Mouse (Mus musculus) thymus, postnatal 10 days (tissue): ENCODE measurements around the gene Idnk.
"Not testable (repeated sequence)": the region's sequence is repeated elsewhere in the genome, so short reads cannot be mapped to it uniquely, and the experiment has no call there.

ENCODE experiments used
- DNase-seq, 2 experiments: peaks; one replicate each; pipeline ENCODE4 v3.0.0; 2021; ENCODE audit warnings: low spot score in 2 of 2

Idnk gene

GRCm38 (mm10) chr13:58146603-58147002, 10.8 kb upstream of the Idnk start:
- DNase-seq, result not testable (repeated sequence)

GRCm38 (mm10) chr13:58147760-58148159, 9.7 kb upstream of the Idnk start:
- no peak for DNase-seq

- DNase-seq, result no peak
These were observed 9.1 kb upstream of the Idnk start for GRCm38 (mm10) chr13:58148256-58148831.

- peak in 1 of 2 experiments; percentile 14 for DNase-seq
These were observed 8.4 kb upstream of the Idnk start for GRCm38 (mm10) chr13:58149033-58149558.

- no peak for DNase-seq
These were observed 7.8 kb upstream of the Idnk start for GRCm38 (mm10) chr13:58149629-58150028.

GRCm38 (mm10) chr13:58150442-58150841, 7.0 kb upstream of the Idnk start:
- DNase-seq, result no peak

- DNase-seq, result no peak
These were observed 1.4 kb upstream of the Idnk start for GRCm38 (mm10) chr13:58156031-58156430.

- DNase-seq, result peak in 1 of 2 experiments; percentile 13
These were observed 413 bp upstream of the Idnk start for GRCm38 (mm10) chr13:58157036-58157435.

GRCm38 (mm10) chr13:58158099-58158912, 857 bp downstream of the Idnk start:
- peak; percentile 77 to 91 for DNase-seq

GRCm38 (mm10) chr13:58160761-58161160, 3.3 kb downstream of the Idnk start:
- DNase-seq, result no peak

GRCm38 (mm10) chr13:58163343-58163742, 5.9 kb downstream of the Idnk start:
- DNase-seq, result no peak

GRCm38 (mm10) chr13:58168119-58168518, 10.7 kb downstream of the Idnk start:
- no peak for DNase-seq

GRCm38 (mm10) chr13:58176105-58176504, 18.7 kb downstream of the Idnk start:
- no peak for DNase-seq

- peak; percentile 100 for DNase-seq
These were observed 20.2 kb downstream of the Idnk start for GRCm38 (mm10) chr13:58177511-58178208.

- no peak for DNase-seq
These were observed 24.4 kb downstream of the Idnk start for GRCm38 (mm10) chr13:58181607-58182551.

GRCm38 (mm10) chr13:58184111-58184510, 26.7 kb downstream of the Idnk start:
- DNase-seq, result no peak

- no peak for DNase-seq
These were observed 28.8 kb downstream of the Idnk start for GRCm38 (mm10) chr13:58186281-58186680.

GRCm38 (mm10) chr13:58187751-58188150, 30.3 kb downstream of the Idnk start:
- no peak for DNase-seq

GRCm38 (mm10) chr13:58188412-58188811, 31.0 kb downstream of the Idnk start:
- peak; percentile 81 to 95 for DNase-seq

- no peak for DNase-seq
These were observed 32.0 kb downstream of the Idnk start for GRCm38 (mm10) chr13:58189473-58189872.

GRCm38 (mm10) chr13:58191516-58191915, 34.1 kb downstream of the Idnk start:
- no peak for DNase-seq
